Mouse (Mus musculus) testis, postnatal 14 days (tissue): ENCODE results near the gene Vopp1.

ENCODE experiments used
- DNase-seq: peaks from one replicate; pipeline ENCODE4 v3.0.0; 2021; ENCODE audit warnings: low spot score

Gene Vopp1

DNA sequence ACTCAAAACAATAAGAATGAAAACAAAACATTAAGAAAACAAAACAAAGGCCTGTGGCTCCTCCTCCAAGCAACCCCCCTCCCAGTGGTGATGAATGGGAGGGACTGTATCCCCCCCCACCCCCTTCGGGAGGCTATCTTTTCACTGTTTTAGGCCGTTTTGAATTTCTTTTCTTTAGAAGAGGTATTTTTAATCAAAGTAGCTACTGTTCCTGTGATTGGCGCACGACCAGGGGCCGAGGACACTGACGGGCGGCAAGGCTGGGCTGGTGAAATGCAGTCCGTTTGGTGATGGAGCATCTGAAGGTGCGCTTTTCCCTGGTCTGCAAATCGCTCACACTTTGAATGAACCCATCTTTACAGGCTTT lies 122.6 kb downstream of the Vopp1 start, which contains the start of gene Lancl2:
Gene Lancl2 (plus strand): TSS at position 165 of the 367 bp plus-strand sequence.
- no peak for DNase-seq

- DNase-seq: no peak
These were observed 123.3 kb downstream of the Vopp1 start for GRCm38 (mm10) chr6:57701686-57702085.

GRCm38 (mm10) chr6:57693116-57693515 lies 131.8 kb downstream of the Vopp1 start:
- no peak for DNase-seq

- DNase-seq: peak; percentile 90
These were observed 133.3 kb downstream of the Vopp1 start, which contains the start of gene Pyurf for GRCm38 (mm10) chr6:57691467-57692261. TSS of gene Pyurf (minus strand) at chr6:57692078.

GRCm38 (mm10) chr6:57684156-57684555 lies 140.8 kb downstream of the Vopp1 start:
- DNase-seq: no peak
